Mouse (Mus musculus) myocyte (in vitro differentiated cells): ENCODE results near the gene Cd300ld4.

Experiments
- CEBPB ChIP-seq: IDR thresholded peaks from 2 replicates; pipeline ENCODE4 v1.6.1; 2011; ENCODE audit warnings: mild to moderate bottlenecking, moderate library complexity; ENCODE audit not compliant: poor library complexity, insufficient read depth, severe bottlenecking
- E2F4 ChIP-seq: IDR thresholded peaks from one replicate; pipeline ENCODE4 v1.6.1; 2011; ENCODE audit warnings: mild to moderate bottlenecking, control low read depth, moderate library complexity; ENCODE audit not compliant: insufficient read depth
- MAX ChIP-seq: IDR thresholded peaks from one replicate; pipeline ENCODE4 v1.6.1; 2011; ENCODE audit warnings: low read depth, mild to moderate bottlenecking, control low read depth
- MYOG ChIP-seq, 3 experiments: IDR thresholded peaks; one replicate each; pipeline ENCODE4 v1.6.1; 2011; ENCODE audit warnings: control low read depth in 2 of 3, low read depth in 2 of 3, mild to moderate bottlenecking in 2 of 3; ENCODE audit not compliant: insufficient read length in 2 of 3, control insufficient read depth in 1 of 3, insufficient read depth in 1 of 3
- POLR2A ChIP-seq: IDR thresholded peaks from one replicate; pipeline ENCODE4 v1.6.1; 2011; ENCODE audit warnings: low read depth, mild to moderate bottlenecking, control low read depth, moderate library complexity; ENCODE audit not compliant: insufficient read length
- POLR2AphosphoS2 ChIP-seq: IDR thresholded peaks from one replicate; pipeline ENCODE4 v1.6.1; 2011; ENCODE audit warnings: low read depth, control low read depth; ENCODE audit not compliant: insufficient read length
- REST ChIP-seq: IDR thresholded peaks from one replicate; pipeline ENCODE4 v1.6.1; 2011; ENCODE audit warnings: mild to moderate bottlenecking, control low read depth, moderate library complexity; ENCODE audit not compliant: insufficient read depth, insufficient read length
- SRF ChIP-seq: IDR thresholded peaks from one replicate; pipeline ENCODE4 v1.6.1; 2011; ENCODE audit warnings: low read depth; ENCODE audit not compliant: control insufficient read depth, insufficient read length
- TCF12 ChIP-seq: IDR thresholded peaks from one replicate; pipeline ENCODE4 v1.6.1; 2011; ENCODE audit warnings: mild to moderate bottlenecking, control low read depth; ENCODE audit not compliant: poor library complexity, insufficient read depth, severe bottlenecking
- USF1 ChIP-seq: IDR thresholded peaks from one replicate; pipeline ENCODE4 v1.6.1; 2011; ENCODE audit warnings: low read depth, mild to moderate bottlenecking, control low read depth, moderate library complexity

DNA sequence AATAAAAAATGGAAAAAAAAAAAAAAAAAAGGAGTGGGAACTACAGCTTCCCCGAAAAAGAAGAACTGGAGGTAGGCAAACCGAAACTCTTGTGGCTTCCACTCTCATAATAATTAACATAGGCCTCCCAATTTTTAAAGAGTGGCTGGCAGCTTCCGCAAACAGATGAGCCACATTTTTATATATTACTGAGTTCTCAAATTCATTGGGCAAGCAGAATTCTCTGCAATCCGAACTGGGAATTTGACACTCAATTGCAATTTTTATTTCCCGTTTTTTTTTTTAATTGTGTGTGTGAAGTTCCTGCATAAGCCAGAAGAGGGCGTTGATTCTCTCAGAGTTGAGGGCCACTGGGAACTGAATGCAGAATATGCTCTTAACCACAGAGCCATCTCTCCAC is 40.0 kb upstream of the Cd300ld4 start:
- TF ChIP-seq E2F4: no peak
- TF ChIP-seq POLR2A: no peak
- TF ChIP-seq TCF12: no peak
- no peak for TF ChIP-seq MAX
- TF ChIP-seq SRF: no peak
- no peak for TF ChIP-seq REST
- no peak for TF ChIP-seq MYOG (IDR thresholded peaks at IDR 0.05; ENCODE audit: control insufficient read depth in 1 of 3, insufficient read depth in 1 of 3, insufficient read length in 2 of 3, low read depth in 2 of 3)
- TF ChIP-seq CEBPB: no peak
- TF ChIP-seq USF1: no peak
- no peak for TF ChIP-seq POLR2AphosphoS2
